Mouse (Mus musculus): Measurements from ENCODE around the gene Nfe2l1. TPM values are rescaled to one million over a fixed set of nuclear protein-coding genes. Genes with fewer than 3 reads are reported as not detected.

Gene Nfe2l1
- polyA plus RNA-seq, 1 experiment = 89.3 TPM

- H3K27me3 ChIP-seq (ENCODE audit: control insufficient read depth, insufficient read depth, insufficient read length) = no peaks in the 10 kb centered on the region
- H3K79me3 ChIP-seq (ENCODE audit: low read depth) = peaks cover 18% of the 10 kb centered on the region
- H3K79me2 ChIP-seq (ENCODE audit: control insufficient read depth, insufficient read depth) = peaks cover 25% of the 10 kb centered on the region
- H3K4me3 ChIP-seq (ENCODE audit: insufficient read depth, poor library complexity, severe bottlenecking) = no peak overlapping the region
- TF ChIP-seq CEBPB (IDR thresholded peaks at IDR 0.05; ENCODE audit: low read depth) = no peak
- TF ChIP-seq MYOD1 (IDR thresholded peaks at IDR 0.05; ENCODE audit: control insufficient read depth, insufficient read length, low read depth) = no peak
- TF ChIP-seq USF1 (IDR thresholded peaks at IDR 0.05; ENCODE audit: low read depth) = no peak
- no peak for TF ChIP-seq CTCF (IDR thresholded peaks at IDR 0.05; ENCODE audit: control insufficient read depth, insufficient read depth, insufficient read length)
- no peak for TF ChIP-seq MYOG (IDR thresholded peaks at IDR 0.05; ENCODE audit: control insufficient read depth, extremely low read depth, insufficient read length)
- TF ChIP-seq MAX (IDR thresholded peaks at IDR 0.05) = no peak
- no peak for TF ChIP-seq FOSL1 (IDR thresholded peaks at IDR 0.05; ENCODE audit: insufficient read depth, low read length, poor library complexity, severe bottlenecking)
- peaks cover 31% of the 10 kb centered on the region for H3K36me3 ChIP-seq (ENCODE audit: control insufficient read depth, insufficient read depth)
- H3ac ChIP-seq (ENCODE audit: control insufficient read depth, insufficient read length, low read depth) = no peak overlapping the region
Observed at GRCm38 (mm10) chr11:96775665-96776064, 54.1 kb downstream of the Nfe2l1 start.

GRCm38 (mm10) chr11:96775063-96775462 is 54.7 kb downstream of the Nfe2l1 start:
- TF ChIP-seq USF1 (IDR thresholded peaks at IDR 0.05; ENCODE audit: low read depth) (no peak), MYOD1 (IDR thresholded peaks at IDR 0.05; ENCODE audit: control insufficient read depth, insufficient read length, low read depth) (no peak), MYOG (IDR thresholded peaks at IDR 0.05; ENCODE audit: control insufficient read depth, extremely low read depth, insufficient read length) (no peak), MAX (IDR thresholded peaks at IDR 0.05) (no peak)

GRCm38 (mm10) chr11:96774536-96774935 is 55.2 kb downstream of the Nfe2l1 start:
- Histone ChIP-seq H3K79me3 (ENCODE audit: low read depth) (peaks cover 18% of the 10 kb centered on the region), H3K27me3 (ENCODE audit: control insufficient read depth, insufficient read depth, insufficient read length) (no peaks in the 10 kb centered on the region), H3K79me2 (ENCODE audit: control insufficient read depth, insufficient read depth) (peaks cover 25% of the 10 kb centered on the region), H3K36me3 (ENCODE audit: control insufficient read depth, insufficient read depth) (peaks cover 42% of the 10 kb centered on the region), H3K4me3 (ENCODE audit: insufficient read depth, poor library complexity, severe bottlenecking) (no peak overlapping the region), H3ac (ENCODE audit: control insufficient read depth, insufficient read length, low read depth) (no peak overlapping the region)
- no peak for TF ChIP-seq MYOD1 (IDR thresholded peaks at IDR 0.05; ENCODE audit: control insufficient read depth, insufficient read length, low read depth)
- TF ChIP-seq CTCF (IDR thresholded peaks at IDR 0.05; ENCODE audit: control insufficient read depth, insufficient read depth, insufficient read length) = no peak
- no peak for TF ChIP-seq USF1 (IDR thresholded peaks at IDR 0.05; ENCODE audit: low read depth)
- TF ChIP-seq FOSL1 (IDR thresholded peaks at IDR 0.05; ENCODE audit: insufficient read depth, low read length, poor library complexity, severe bottlenecking) = no peak
- TF ChIP-seq MAX (IDR thresholded peaks at IDR 0.05) = no peak
- TF ChIP-seq MYOG (IDR thresholded peaks at IDR 0.05; ENCODE audit: control insufficient read depth, extremely low read depth, insufficient read length) = no peak
- TF ChIP-seq CEBPB (IDR thresholded peaks at IDR 0.05; ENCODE audit: low read depth) = no peak

More at GRCm38 (mm10) chr11:96775063-96775462, 54.7 kb downstream of the Nfe2l1 start:
- peaks cover 18% of the 10 kb centered on the region for H3K79me3 ChIP-seq (ENCODE audit: low read depth)
- peaks cover 37% of the 10 kb centered on the region for H3K36me3 ChIP-seq (ENCODE audit: control insufficient read depth, insufficient read depth)
- no peak overlapping the region for H3ac ChIP-seq (ENCODE audit: control insufficient read depth, insufficient read length, low read depth)
- H3K4me3 ChIP-seq (ENCODE audit: insufficient read depth, poor library complexity, severe bottlenecking) = no peak overlapping the region
- H3K27me3 ChIP-seq (ENCODE audit: control insufficient read depth, insufficient read depth, insufficient read length) = no peaks in the 10 kb centered on the region
- peaks cover 25% of the 10 kb centered on the region for H3K79me2 ChIP-seq (ENCODE audit: control insufficient read depth, insufficient read depth)

- Histone ChIP-seq H3K4me3 (ENCODE audit: insufficient read depth, poor library complexity, severe bottlenecking) (no peak overlapping the region), H3ac (ENCODE audit: control insufficient read depth, insufficient read length, low read depth) (no peak overlapping the region), H3K36me3 (ENCODE audit: control insufficient read depth, insufficient read depth) (peaks cover 59% of the 10 kb centered on the region), H3K79me3 (ENCODE audit: low read depth) (peaks cover 18% of the 10 kb centered on the region), H3K27me3 (ENCODE audit: control insufficient read depth, insufficient read depth, insufficient read length) (no peaks in the 10 kb centered on the region), H3K79me2 (ENCODE audit: control insufficient read depth, insufficient read depth) (peaks cover 25% of the 10 kb centered on the region)
- TF ChIP-seq MYOG (IDR thresholded peaks at IDR 0.05; ENCODE audit: control insufficient read depth, extremely low read depth, insufficient read length) (no peak), USF1 (IDR thresholded peaks at IDR 0.05; ENCODE audit: low read depth) (no peak), CEBPB (IDR thresholded peaks at IDR 0.05; ENCODE audit: low read depth) (no peak)
Observed at GRCm38 (mm10) chr11:96772413-96772812, 57.4 kb downstream of the Nfe2l1 start.

GRCm38 (mm10) chr11:96771274-96771975 is 58.3 kb downstream of the Nfe2l1 start:
- peaks cover 59% of the 10 kb centered on the region for H3K36me3 ChIP-seq (ENCODE audit: control insufficient read depth, insufficient read depth)

GRCm38 (mm10) chr11:96768240-96768639 is 61.5 kb downstream of the Nfe2l1 start:
- Histone ChIP-seq H3K79me3 (ENCODE audit: low read depth) (no peaks in the 10 kb centered on the region), H3K79me2 (ENCODE audit: control insufficient read depth, insufficient read depth) (no peaks in the 10 kb centered on the region), H3K27me3 (ENCODE audit: control insufficient read depth, insufficient read depth, insufficient read length) (no peaks in the 10 kb centered on the region), H3K4me3 (ENCODE audit: insufficient read depth, poor library complexity, severe bottlenecking) (no peak overlapping the region), H3ac (ENCODE audit: control insufficient read depth, insufficient read length, low read depth) (no peak overlapping the region), H3K36me3 (ENCODE audit: control insufficient read depth, insufficient read depth) (peaks cover 52% of the 10 kb centered on the region)
- TF ChIP-seq MYOD1 (IDR thresholded peaks at IDR 0.05; ENCODE audit: control insufficient read depth, insufficient read length, low read depth) = no peak
- no peak for TF ChIP-seq CEBPB (IDR thresholded peaks at IDR 0.05; ENCODE audit: low read depth)
- no peak for TF ChIP-seq FOSL1 (IDR thresholded peaks at IDR 0.05; ENCODE audit: insufficient read depth, low read length, poor library complexity, severe bottlenecking)
- TF ChIP-seq CTCF (IDR thresholded peaks at IDR 0.05; ENCODE audit: control insufficient read depth, insufficient read depth, insufficient read length) = no peak
- TF ChIP-seq USF1 (IDR thresholded peaks at IDR 0.05; ENCODE audit: low read depth) = no peak
- TF ChIP-seq MAX (IDR thresholded peaks at IDR 0.05) = no peak
- TF ChIP-seq MYOG (IDR thresholded peaks at IDR 0.05; ENCODE audit: control insufficient read depth, extremely low read depth, insufficient read length) = no peak

More at GRCm38 (mm10) chr11:96771274-96771975, 58.3 kb downstream of the Nfe2l1 start:
- Histone ChIP-seq H3ac (ENCODE audit: control insufficient read depth, insufficient read length, low read depth) (no peak overlapping the region), H3K4me3 (ENCODE audit: insufficient read depth, poor library complexity, severe bottlenecking) (no peak overlapping the region), H3K27me3 (ENCODE audit: control insufficient read depth, insufficient read depth, insufficient read length) (no peaks in the 10 kb centered on the region), H3K79me2 (ENCODE audit: control insufficient read depth, insufficient read depth) (peaks cover 17% of the 10 kb centered on the region), H3K79me3 (ENCODE audit: low read depth) (peaks cover 12% of the 10 kb centered on the region)
- no peak for TF ChIP-seq CEBPB (IDR thresholded peaks at IDR 0.05; ENCODE audit: low read depth)

Small RNAs within 50 kb of the gene (microRNA-seq; reads per million reads assigned to microRNA genes)
- 191 reads per million, percentile 77 among the genes with 10 or more reads in this experiment for gene Mir152 (ENCODE audit: borderline microRNAs expressed)

Other genes with a start within 250 kb of the Nfe2l1 start
- gene Snx11, start 52.4 kb downstream of the Nfe2l1 start, polyA plus RNA-seq (2012; fragmentation: generic; extraction: Trizol) = 17.6 TPM
- gene Cbx1, start 40.8 kb downstream of the Nfe2l1 start, polyA plus RNA-seq (2012; fragmentation: generic; extraction: Trizol) = 43.8 TPM
- gene Copz2, start 19.9 kb upstream of the Nfe2l1 start, polyA plus RNA-seq (2012; fragmentation: generic; extraction: Trizol) = 29.0 TPM
- 33.1 TPM for gene Cdk5rap3, start 86.5 kb upstream of the Nfe2l1 start, polyA plus RNA-seq (2012; fragmentation: generic; extraction: Trizol)
- 0.01 TPM for gene Prr15l, start 98.1 kb upstream of the Nfe2l1 start, polyA plus RNA-seq (2012; fragmentation: generic; extraction: Trizol)
- gene Pnpo, start 114.0 kb upstream of the Nfe2l1 start, polyA plus RNA-seq (2012; fragmentation: generic; extraction: Trizol) = 8.5 TPM
- gene Sp2, start 153.0 kb upstream of the Nfe2l1 start, polyA plus RNA-seq (2012; fragmentation: generic; extraction: Trizol) = 13.9 TPM
- 5.5 TPM for gene Sp6, start 183.4 kb upstream of the Nfe2l1 start, polyA plus RNA-seq (2012; fragmentation: generic; extraction: Trizol)
- 21.1 TPM for gene Scrn2, start 200.0 kb upstream of the Nfe2l1 start, polyA plus RNA-seq (2012; fragmentation: generic; extraction: Trizol)
- gene Lrrc46, start 211.4 kb upstream of the Nfe2l1 start, polyA plus RNA-seq (2012; fragmentation: generic; extraction: Trizol) = 1.0 TPM
- 77.5 TPM for gene Mrpl10, start 211.6 kb upstream of the Nfe2l1 start, polyA plus RNA-seq (2012; fragmentation: generic; extraction: Trizol)
- 1.8 TPM for gene Osbpl7, start 220.7 kb upstream of the Nfe2l1 start, polyA plus RNA-seq (2012; fragmentation: generic; extraction: Trizol)